Mouse (Mus musculus) kidney, adult 2 months (tissue): ENCODE measurements around the gene Nrip3.

Source experiments
- CTCF ChIP-seq: fragments of 200-500 bp; conservative IDR thresholded peaks from 2 replicates; pipeline ENCODE4 v1.5.1; 2011; ENCODE audit warnings: low read depth, mild to moderate bottlenecking, control low read depth, low read length, moderate library complexity, mixed read lengths; ENCODE audit not compliant: insufficient read depth, insufficient read length
- POLR2A ChIP-seq: fragments of 200-500 bp; IDR thresholded peaks from one replicate; pipeline ENCODE4 v1.6.1; 2011; ENCODE audit warnings: low read depth, low read length, control low read depth

- TF ChIP-seq CTCF (no peak), POLR2A (no peak)
Measured at GRCm38 (mm10) chr7:109800626-109801025, 18.8 kb upstream of the Nrip3 start.
